Mouse (Mus musculus) heart, adult 18-20 months (tissue): Measurements from ENCODE around the gene Hist1h2ac. TPM values are rescaled to one million over a fixed set of nuclear protein-coding genes. Genes with fewer than 3 reads are reported as not detected.

Experiments used
- DNase-seq, 2 experiments: peaks; one replicate each; pipeline ENCODE4 v3.0.0; 2021 to 2022; ENCODE audit warnings: mixed read lengths in 1 of 2
- microRNA-seq, 2 experiments: library from miRNA; unstranded; fragments of <30 nt; microRNA quantifications; one replicate each; pipeline ENCODE4 v1.2.0; 2022
- total RNA-seq, 2 experiments: library from RNA; stranded (reverse); gene quantifications; 2 replicates each; pipeline ENCODE4 v1.2.3; 2021

Hist1h2ac gene
- total RNA-seq, 2 experiments from 2014 or later, result 1.2 to 1.3 TPM

DNA sequence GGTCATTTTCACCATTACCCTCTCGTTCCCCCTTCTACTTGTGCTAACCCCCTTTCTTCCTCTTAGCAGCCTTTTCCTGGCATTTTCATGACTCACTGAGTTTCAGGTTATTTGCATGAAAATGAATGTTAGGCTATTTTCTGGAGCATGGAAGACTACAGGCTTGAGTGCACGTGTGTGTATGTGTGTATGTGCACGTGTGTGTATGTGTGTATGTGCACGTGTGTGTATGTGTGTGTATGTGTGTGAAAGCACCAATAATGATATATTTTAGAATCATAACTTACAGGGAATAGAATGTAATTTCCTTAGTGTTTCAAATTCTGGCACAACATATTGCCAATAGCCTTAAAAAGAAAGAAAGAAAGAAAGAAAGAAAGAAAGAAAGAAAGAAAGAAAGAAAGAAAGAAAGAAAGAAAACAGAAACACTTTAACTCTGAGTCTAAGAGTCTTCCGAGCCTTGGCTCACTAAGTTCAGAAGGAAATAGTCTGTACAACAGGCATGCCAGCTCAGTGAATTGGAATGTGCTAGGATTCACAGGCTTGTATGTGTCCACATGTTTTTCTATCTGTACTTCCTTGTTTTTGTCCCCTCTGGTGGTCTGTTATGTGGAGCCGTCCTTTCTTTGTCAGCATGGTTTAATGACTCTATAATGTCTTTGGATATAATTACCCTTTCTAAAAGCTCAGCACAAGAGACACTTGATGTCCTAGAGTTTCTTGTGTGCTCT, 23.9 kb downstream of the Hist1h2ac start:
- DNase-seq, result no peak

Small RNAs within 50 kb of the gene (microRNA-seq; reads per million reads assigned to microRNA genes)
- 0 reads per million in 2 experiments for gene Gm44350

Other genes with a start within 250 kb of the Hist1h2ac start
- not detected for gene Btn1a1, start 218.0 kb downstream of the Hist1h2ac start, total RNA-seq
- not detected for gene Btn2a2, start 195.1 kb downstream of the Hist1h2ac start, total RNA-seq
- gene Hist1h4h, start 152.9 kb downstream of the Hist1h2ac start, total RNA-seq, result 100 to 1,000 TPM; 225 to 244 TPM
- 10 to 100 TPM in 1 of 2 experiments, 1 to 10 TPM in 1; 6.3 to 16.6 TPM for gene Hist1h2af, start 150.0 kb downstream of the Hist1h2ac start, total RNA-seq
- gene Hist1h3g, start 148.5 kb downstream of the Hist1h2ac start, total RNA-seq, result 1 to 10 TPM; 3.1 TPM
- gene Hist1h2bh, start 140.6 kb downstream of the Hist1h2ac start, total RNA-seq, result 1 to 10 TPM; 1.1 to 1.5 TPM
- 1 to 10 TPM; 4.9 to 6.3 TPM for gene Hist1h3f, start 139.9 kb downstream of the Hist1h2ac start, total RNA-seq
- 10 to 100 TPM; 24.1 to 27.9 TPM for gene Hist1h4f, start 132.3 kb downstream of the Hist1h2ac start, total RNA-seq
- 1 to 10 TPM in 1 of 2 experiments, under 1 TPM in 1; 0.94 to 1.0 TPM for gene Hist1h1d, start 130.7 kb downstream of the Hist1h2ac start, total RNA-seq
- 10 to 100 TPM; 11.6 to 16.2 TPM for gene Hist1h3e, start 121.6 kb downstream of the Hist1h2ac start, total RNA-seq
- 1 to 10 TPM; 2.9 to 3.0 TPM for gene Hist1h2ae, start 112.7 kb downstream of the Hist1h2ac start, total RNA-seq
- gene Hist1h2bg, start 112.6 kb downstream of the Hist1h2ac start, total RNA-seq, result 10 to 100 TPM; 18.2 to 25.6 TPM
- gene Hist1h2bf, start 109.8 kb downstream of the Hist1h2ac start, total RNA-seq, result 10 to 100 TPM; 10.2 to 10.9 TPM
- gene Hist1h2ad, start 109.6 kb downstream of the Hist1h2ac start, total RNA-seq, result 1 to 10 TPM; 2.0 to 4.1 TPM
- 1 to 10 TPM; 2.4 to 2.5 TPM for gene Hist1h3d, start 108.2 kb downstream of the Hist1h2ac start, total RNA-seq
- 10 to 100 TPM; 51.2 to 52.9 TPM for gene Hist1h4d, start 102.3 kb downstream of the Hist1h2ac start, total RNA-seq
- 10 to 100 TPM in 1 of 2 experiments, 1 to 10 TPM in 1; 8.6 to 10.2 TPM for gene Hist1h2be, start 62.8 kb downstream of the Hist1h2ac start, total RNA-seq
- 10 to 100 TPM; 19.6 to 19.7 TPM for gene Hist1h1e, start 61.4 kb downstream of the Hist1h2ac start, total RNA-seq
- gene Hist1h2bc, start 251 bp upstream of the Hist1h2ac start, total RNA-seq, result 10 to 100 TPM; 71.2 to 76.1 TPM
- not detected for gene Hist1h1t, start 11.9 kb upstream of the Hist1h2ac start, total RNA-seq
- 10 to 100 TPM; 42.5 to 46.8 TPM for gene Hist1h4c, start 14.5 kb upstream of the Hist1h2ac start, total RNA-seq
- 10 to 100 TPM; 60.9 to 64.1 TPM for gene Hfe, start 26.9 kb upstream of the Hist1h2ac start, total RNA-seq
- 100 to 1,000 TPM; 162 to 175 TPM for gene Hist1h1c, start 54.9 kb upstream of the Hist1h2ac start, total RNA-seq
- 1 to 10 TPM; 2.5 to 3.4 TPM for gene Hist1h3c, start 61.7 kb upstream of the Hist1h2ac start, total RNA-seq
- 1 to 10 TPM; 7.4 to 8.1 TPM for gene Hist1h2bb, start 62.8 kb upstream of the Hist1h2ac start, total RNA-seq
- 1 to 10 TPM; 5.8 to 6.8 TPM for gene Hist1h2ab, start 67.2 kb upstream of the Hist1h2ac start, total RNA-seq
- gene Hist1h3b, start 68.3 kb upstream of the Hist1h2ac start, total RNA-seq, result 10 to 100 TPM in 1 of 2 experiments, 1 to 10 TPM in 1; 8.3 to 10.5 TPM
- gene Hist1h4b, start 73.1 kb upstream of the Hist1h2ac start, total RNA-seq, result 10 to 100 TPM in 1 of 2 experiments, 1 to 10 TPM in 1; 9.6 to 10.9 TPM
- 1 to 10 TPM; 5.4 to 6.4 TPM for gene Hist1h4a, start 77.3 kb upstream of the Hist1h2ac start, total RNA-seq
- 10 to 100 TPM in 1 of 2 experiments, 1 to 10 TPM in 1; 7.5 to 10.7 TPM for gene Hist1h3a, start 78.4 kb upstream of the Hist1h2ac start, total RNA-seq
- 1 to 10 TPM; 4.3 to 5.4 TPM for gene Hist1h1a, start 79.7 kb upstream of the Hist1h2ac start, total RNA-seq
- gene Trim38, start 86.0 kb upstream of the Hist1h2ac start, total RNA-seq, result under 1 TPM in 1 of 2 experiments, not detected in 1; 0.21 TPM
- not detected for gene Slc17a2, start 123.0 kb upstream of the Hist1h2ac start, total RNA-seq
- gene Slc17a3, start 155.5 kb upstream of the Hist1h2ac start, total RNA-seq, result not detected
- not detected for gene Slc17a1, start 183.8 kb upstream of the Hist1h2ac start, total RNA-seq
- not detected for gene Slc17a4, start 231.1 kb upstream of the Hist1h2ac start, total RNA-seq